Mouse (Mus musculus): ENCODE results near the gene Efna5.
A peak's percentile ranks its signal among the peaks of the same experiment; 100 is the strongest.

Gene Efna5

GRCm38 (mm10) chr17:62657832-62658630 lies 223.1 kb downstream of the Efna5 start:
- peak; percentile 46 for ATAC-seq (ENCODE audit: low TSS enrichment)

- ATAC-seq (ENCODE audit: low TSS enrichment) = peak; percentile 16; the same call in 1 of the 2 replicates
Measured at GRCm38 (mm10) chr17:62657051-62657450, 224.1 kb downstream of the Efna5 start.

- peak; percentile 32 for ATAC-seq (ENCODE audit: low TSS enrichment)
Measured at GRCm38 (mm10) chr17:62656591-62656990, 224.5 kb downstream of the Efna5 start.

GRCm38 (mm10) chr17:62655819-62656355 lies 225.2 kb downstream of the Efna5 start:
- peak; percentile 64 for ATAC-seq (ENCODE audit: low TSS enrichment)

GRCm38 (mm10) chr17:62652451-62652850 lies 228.7 kb downstream of the Efna5 start:
- ATAC-seq (ENCODE audit: low TSS enrichment) = no peak

- peak; percentile 17 for ATAC-seq (ENCODE audit: low TSS enrichment)
Measured at GRCm38 (mm10) chr17:62651696-62652095, 229.4 kb downstream of the Efna5 start.

GRCm38 (mm10) chr17:62649293-62649950 lies 231.7 kb downstream of the Efna5 start:
- ATAC-seq (ENCODE audit: low TSS enrichment) = peak; percentile 74

- no peak for ATAC-seq (ENCODE audit: low TSS enrichment)
Measured at GRCm38 (mm10) chr17:62646836-62647235, 234.3 kb downstream of the Efna5 start.

GRCm38 (mm10) chr17:62642447-62643145 lies 238.5 kb downstream of the Efna5 start:
- ATAC-seq (ENCODE audit: low TSS enrichment) = no peak

GRCm38 (mm10) chr17:62640654-62641053 lies 240.5 kb downstream of the Efna5 start:
- no peak for ATAC-seq (ENCODE audit: low TSS enrichment)

GRCm38 (mm10) chr17:62636896-62637295 lies 244.2 kb downstream of the Efna5 start:
- ATAC-seq (ENCODE audit: low TSS enrichment) = no peak

GRCm38 (mm10) chr17:62634937-62635336 lies 246.2 kb downstream of the Efna5 start:
- ATAC-seq (ENCODE audit: low TSS enrichment) = no peak

GRCm38 (mm10) chr17:62628474-62628873 lies 252.6 kb downstream of the Efna5 start:
- no peak for ATAC-seq (ENCODE audit: low TSS enrichment)

- ATAC-seq (ENCODE audit: low TSS enrichment) = no peak
Measured at GRCm38 (mm10) chr17:62627508-62627907, 253.6 kb downstream of the Efna5 start.

GRCm38 (mm10) chr17:62625646-62626020 lies 255.5 kb downstream of the Efna5 start:
- ATAC-seq (ENCODE audit: low TSS enrichment) = no peak

GRCm38 (mm10) chr17:62624804-62625645 lies 256.1 kb downstream of the Efna5 start:
- no peak for ATAC-seq (ENCODE audit: low TSS enrichment)

- no peak for ATAC-seq (ENCODE audit: low TSS enrichment)
Measured at GRCm38 (mm10) chr17:62623224-62623623, 257.9 kb downstream of the Efna5 start.

GRCm38 (mm10) chr17:62622481-62622880 lies 258.6 kb downstream of the Efna5 start:
- ATAC-seq (ENCODE audit: low TSS enrichment) = no peak

- ATAC-seq (ENCODE audit: low TSS enrichment) = no peak
Measured at GRCm38 (mm10) chr17:62615159-62615558, 266.0 kb downstream of the Efna5 start.

- peak; percentile 58; the same call in 1 of the 2 replicates for ATAC-seq (ENCODE audit: low TSS enrichment)
Measured at GRCm38 (mm10) chr17:62614708-62615107, 266.4 kb downstream of the Efna5 start.

GRCm38 (mm10) chr17:62614237-62614636 lies 266.9 kb downstream of the Efna5 start:
- no peak for ATAC-seq (ENCODE audit: low TSS enrichment)

All from frontal cortex, adult (tissue).